Mouse (Mus musculus) c-Kit-positive CD71-positive TER-119-negative erythroid progenitor cells, embryonic 14.5 days (primary cell): Measurements from ENCODE around the gene Osbp2.

Source experiments
- DNase-seq: peaks from one replicate; pipeline ENCODE4 v3.0.0-alpha.2; 2013; ENCODE audit warnings: low read depth

Gene Osbp2

DNA sequence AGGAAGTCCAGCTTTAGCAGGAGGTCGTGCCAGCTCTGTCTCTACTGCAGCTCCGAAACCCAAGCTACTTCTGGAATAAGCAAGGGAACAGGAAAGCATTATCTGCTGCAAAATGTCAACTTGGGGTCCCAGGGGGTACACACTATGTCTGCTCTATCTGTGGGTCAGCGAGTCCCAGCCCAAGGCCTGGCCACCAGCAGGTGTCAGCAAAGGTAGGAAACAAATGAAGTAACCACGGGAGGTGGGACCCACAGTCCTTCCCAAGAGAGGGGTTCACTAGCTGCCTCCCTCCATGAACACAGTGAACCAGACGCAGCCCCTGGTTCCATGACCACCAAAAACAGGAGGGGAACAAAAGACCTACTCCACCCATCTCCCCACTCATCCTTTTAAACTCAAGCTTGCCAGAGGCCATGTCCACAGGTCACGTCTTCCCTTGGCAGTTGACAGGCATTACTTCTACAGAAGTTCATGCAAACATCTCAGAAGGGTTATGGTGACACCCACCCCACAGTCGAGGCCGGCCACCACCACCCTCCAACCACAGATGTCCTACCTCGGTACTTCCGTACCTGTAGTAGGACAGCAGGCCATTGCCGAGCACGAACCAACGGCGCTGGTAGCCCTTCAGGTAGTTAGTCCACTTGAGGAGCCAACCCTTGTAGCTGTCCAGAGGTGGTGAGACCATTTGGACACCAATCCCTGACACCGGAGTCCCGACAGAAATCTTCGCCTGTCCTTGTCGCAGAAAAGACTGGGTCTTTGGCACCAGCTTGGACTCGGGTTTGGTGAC, 846 bp downstream of the Osbp2 start:
- no peak for DNase-seq

DNA sequence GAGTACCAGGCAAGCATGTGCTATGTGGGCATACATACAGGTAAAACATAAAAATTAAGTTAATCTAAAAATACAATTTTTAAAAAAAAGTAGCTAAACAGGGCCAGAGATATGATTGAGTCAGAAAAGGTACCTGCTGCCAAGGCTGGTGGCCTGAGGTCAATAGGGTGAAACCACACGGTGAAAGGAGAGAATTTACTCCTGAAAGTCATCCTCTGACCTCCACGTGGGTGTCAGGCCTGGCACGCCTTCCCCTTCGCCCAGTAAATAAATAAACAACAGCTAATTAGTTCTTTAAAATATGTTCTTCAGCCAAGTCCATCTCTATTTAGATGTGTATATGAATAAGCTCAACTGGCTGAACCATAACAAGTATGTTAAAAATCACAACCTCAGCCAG, 3.3 kb downstream of the Osbp2 start:
- no peak for DNase-seq

DNA sequence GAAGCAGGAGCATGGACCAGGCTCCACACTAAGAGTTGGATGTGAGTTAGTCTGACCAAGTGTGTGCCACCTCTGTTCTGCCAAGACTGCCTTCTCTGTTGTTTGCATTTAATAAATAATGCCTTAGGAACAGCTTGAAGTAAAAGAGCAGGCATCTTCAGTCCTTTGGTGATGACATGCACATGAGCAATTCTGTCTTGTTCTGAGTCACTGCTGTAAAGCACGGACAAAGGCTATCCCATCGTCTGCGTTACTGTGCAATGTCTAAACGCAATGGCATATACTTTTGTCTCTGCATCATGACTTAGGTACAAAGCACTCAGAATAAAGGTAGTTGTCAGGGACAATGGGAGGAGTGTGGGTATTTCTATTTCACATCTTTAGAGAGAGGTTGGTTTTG, 3.9 kb downstream of the Osbp2 start:
- DNase-seq = no peak

DNA sequence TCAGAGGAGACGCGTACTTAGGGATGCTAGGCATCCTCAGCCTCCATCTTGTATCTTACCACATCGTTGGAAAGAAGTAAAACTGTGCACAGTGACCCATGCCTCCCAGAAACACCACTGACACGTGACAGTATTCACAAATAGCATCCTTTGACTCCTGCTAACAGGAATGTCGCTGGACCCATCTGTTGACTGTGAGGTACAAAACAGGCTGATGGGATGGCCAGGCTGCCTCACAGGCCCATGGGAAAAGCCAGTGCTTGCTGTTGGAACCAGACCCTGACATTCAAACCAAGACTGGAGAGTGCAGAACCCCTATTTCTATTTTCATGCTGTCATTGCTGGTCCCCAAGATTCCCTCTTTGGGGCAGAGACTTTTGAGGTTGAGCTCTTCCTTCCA, 5.8 kb downstream of the Osbp2 start:
- DNase-seq = no peak

DNA sequence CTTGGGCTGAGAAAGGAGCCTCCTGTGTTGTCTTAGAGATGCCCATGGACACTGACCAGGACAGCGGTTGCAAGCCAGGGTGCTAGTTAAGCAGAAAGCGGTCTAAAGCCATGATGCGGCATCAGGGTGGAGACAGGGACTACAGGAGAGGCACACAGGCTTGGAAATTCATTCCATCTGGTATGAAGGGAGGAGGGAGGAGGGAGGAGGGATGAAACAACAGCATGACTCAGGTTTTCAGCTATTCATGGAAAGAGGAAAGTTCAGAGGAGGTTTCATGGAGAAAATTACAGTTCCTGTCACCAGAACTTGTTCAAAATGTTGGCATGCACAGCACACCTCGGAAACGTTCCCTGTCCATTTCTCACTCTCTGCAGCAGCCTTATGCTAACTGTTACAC, 7.9 kb downstream of the Osbp2 start:
- no peak for DNase-seq

DNA sequence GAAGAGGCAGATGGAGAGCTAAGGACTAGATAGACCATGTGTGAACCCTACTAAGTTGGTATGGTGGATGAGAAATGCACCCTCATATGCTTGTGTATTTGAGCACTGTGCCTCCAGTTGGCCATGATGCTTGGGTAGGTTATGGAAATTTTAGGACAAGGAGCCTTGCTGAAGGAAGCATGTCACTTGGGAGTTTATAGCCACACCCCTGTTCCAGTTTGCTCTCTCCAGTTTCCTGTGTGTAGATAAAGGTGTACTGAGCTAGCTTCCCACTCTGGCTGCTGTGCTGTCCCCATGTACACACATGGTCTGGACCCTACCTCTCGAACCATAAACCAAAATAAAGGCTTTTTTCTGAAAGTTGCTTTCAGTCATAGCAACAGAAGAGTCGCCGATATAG, 9.5 kb downstream of the Osbp2 start:
- DNase-seq = no peak

DNA sequence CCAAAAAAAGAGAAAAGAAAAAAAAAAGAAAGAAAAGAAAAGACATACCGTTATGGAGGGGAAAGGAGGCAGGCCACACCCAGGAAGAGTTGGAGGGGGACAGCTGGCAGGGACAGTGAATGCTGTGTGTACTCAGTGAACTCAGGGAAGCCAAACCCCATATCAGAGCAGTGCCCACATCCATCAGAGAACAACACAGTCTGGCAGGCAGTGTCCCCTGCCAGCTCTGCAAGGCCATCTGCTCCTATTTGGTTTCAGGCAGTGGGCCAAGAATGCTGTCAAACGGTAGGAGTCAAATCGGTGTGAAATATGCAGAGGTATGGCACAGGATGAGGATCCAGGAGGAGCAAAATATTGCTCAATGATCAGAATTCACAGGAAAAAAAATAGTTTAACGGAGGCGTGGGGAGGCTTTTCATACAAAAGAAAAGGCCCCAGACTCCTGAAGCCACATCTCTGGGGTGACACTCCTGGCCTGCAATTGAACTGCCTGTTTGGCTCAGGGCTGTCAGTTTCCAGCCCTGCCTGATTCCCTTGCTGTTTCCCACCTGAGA, 10.1 kb downstream of the Osbp2 start:
- no peak for DNase-seq

DNA sequence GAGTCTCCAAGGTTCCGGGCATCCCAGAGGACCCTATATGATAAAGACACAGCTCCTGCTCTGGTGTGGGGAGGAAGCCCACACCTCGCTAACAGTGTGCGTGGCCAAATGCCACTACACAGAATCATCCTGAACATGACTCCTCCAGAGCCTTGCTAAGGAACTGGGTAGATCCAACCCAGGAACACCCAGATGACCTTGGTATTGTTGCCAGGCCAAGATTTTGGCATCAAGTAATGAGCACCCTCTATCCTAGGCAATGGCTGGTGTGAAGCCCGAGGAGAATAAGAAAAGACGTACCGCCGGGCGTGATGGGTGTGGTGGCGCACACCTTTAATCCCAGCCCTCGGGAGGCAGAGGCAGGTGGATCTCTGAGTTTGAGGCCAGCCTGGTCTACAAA, 10.7 kb downstream of the Osbp2 start:
- DNase-seq = no peak

DNA sequence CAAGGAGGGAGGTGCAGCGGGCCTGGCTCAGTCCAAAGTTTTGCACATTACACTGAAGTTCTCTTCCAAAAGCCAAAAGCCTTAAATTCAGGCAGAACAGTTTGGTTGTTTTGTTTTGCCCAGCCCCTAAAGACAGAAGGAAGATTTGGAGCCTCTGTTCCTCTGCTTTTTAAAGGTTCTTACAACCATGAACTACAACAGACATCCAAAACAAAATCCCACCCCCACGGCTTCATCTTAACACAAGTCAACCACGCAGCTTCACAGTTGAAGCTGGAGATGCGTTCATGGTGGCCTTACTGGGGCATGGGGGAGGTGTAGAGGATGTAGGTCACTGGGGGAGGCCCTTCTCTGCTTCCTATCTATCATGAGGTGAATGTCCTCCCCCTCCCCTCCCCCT, 11.8 kb downstream of the Osbp2 start:
- no peak for DNase-seq

DNA sequence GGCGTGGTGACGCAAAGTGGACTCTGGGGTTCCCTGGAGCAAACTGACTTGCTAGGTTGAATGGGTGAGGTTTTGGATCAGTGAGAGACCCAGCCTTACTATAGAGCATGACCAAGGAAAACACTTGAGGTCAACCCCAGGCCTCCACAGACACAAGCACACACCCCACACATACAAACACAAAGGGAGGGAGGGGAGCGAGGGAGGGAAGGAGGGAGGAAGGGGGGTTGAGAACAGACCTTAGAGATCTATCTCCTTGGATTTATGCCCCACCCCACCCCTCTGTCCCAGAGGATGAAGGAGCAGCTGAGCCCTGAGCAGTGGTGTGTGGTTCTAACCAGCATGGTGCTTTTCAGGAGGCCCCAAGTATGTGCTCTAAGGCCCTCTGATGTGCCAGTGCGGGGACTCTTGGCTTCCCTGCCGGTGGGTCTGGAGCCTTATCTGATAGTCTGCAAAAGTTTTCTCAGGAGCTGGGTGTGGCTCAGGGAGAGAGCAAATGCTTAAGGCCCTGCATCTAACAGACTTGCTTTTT, 12.9 kb downstream of the Osbp2 start:
- no peak for DNase-seq

DNA sequence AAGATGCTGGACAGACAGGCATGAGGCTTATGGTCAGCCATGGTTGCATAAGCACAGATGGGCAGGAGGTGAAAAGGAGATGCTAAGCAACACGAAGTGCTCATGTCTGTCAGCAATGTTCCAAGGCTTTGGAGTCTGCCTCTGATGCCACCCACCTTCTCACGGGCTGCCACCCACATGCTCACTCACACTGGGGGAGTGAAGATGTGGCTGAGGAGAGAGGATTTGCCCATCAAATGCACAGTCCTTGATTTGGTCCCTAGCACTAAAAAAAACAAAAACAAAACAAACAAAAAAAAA, 13.4 kb downstream of the Osbp2 start:
- DNase-seq = no peak

DNA sequence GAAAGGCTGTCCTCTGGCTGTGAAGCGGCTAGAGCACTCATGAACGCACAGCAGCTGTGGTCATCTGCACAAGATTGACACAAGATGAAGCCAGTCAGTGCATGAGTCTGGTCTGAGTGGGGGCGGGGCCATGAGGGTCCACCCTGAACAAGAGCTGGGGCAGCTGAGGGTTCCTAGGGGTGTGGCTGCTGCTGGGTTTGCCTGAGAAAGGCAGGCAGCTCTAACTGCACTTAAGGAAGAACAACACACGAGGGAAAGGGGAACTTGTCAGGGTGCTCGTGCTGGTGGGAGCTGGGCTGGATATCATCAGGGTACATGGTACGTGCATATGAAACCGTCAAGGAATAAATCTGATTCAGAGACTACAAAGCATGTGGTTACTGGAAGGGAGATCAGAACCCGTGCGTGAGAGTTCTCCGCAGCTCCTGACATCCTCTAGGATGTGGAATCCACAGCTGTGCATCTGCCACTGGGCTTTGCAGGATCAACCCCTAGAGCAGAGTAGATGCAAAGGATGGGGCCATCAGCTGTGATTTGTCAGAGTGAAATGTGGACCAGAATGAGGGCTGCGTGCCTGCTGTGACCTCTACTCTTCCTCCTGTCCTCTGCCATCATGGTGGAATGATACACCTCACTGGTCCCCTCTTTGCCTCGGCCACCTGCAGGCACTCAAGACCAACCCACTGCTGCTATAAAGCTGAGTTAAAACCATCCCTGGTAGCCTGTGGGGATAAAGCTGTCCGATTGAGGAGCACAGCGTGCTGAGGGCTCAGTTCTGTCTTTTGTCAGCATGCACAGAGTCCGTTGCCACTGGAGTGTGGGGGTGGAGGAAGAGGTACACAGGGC, 14.0 kb downstream of the Osbp2 start:
- DNase-seq = no peak

DNA sequence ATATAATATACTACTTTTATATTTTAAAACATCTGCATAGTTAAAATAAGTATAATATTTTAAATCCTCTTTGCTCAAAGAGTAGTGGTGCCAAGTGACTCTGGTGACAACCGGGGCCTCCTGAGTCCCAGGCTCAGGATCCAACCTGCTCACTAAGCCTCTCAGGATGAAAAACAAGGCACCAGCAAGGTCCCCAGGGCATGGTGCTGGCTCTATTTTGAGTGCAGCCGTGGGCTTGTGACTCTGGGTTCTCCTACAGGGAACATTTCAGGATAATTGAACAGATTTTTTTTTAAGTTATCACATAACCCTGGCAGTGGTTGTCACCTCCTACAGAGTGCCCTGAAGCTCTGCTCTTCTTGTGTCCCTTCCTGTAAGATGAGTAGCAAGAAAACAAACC, 17.4 kb downstream of the Osbp2 start:
- DNase-seq = no peak

DNA sequence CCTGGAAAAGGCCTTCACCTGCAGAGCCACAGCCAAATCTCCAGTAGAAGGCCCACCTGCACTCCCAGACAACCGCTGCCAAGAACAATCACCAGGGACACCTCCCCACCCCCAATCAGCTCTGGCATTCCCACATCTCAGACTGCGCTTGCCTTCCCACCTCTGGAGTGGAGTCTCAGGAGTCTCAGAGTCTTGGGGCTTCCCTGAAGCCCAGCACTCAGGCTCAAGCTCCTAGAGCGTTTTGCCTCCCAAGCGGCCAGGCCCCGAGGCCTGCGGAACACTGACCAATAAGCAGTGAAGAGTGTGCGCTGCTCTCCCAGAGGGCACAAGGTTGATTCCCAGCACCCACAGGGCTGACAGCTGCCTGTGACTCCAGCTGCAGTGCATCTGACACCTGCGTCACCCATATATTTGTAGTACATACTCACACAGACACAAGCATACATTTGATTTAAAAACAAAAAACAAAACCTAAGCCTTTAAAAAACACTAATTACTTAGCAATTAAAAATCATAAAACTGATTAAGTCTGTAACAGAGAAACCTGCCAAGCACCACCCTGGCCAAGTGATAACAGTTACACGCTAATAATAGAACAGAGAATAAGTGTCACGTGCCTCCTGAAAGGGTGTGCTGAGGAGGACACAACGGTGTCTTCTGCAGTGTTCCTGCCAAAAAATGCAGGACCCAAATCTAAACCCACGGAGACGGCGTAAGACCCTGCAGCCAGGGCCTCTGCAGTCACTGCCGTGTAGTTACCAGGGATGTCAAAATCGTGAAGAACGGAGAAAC, 19.6 kb downstream of the Osbp2 start:
- no peak for DNase-seq

DNA sequence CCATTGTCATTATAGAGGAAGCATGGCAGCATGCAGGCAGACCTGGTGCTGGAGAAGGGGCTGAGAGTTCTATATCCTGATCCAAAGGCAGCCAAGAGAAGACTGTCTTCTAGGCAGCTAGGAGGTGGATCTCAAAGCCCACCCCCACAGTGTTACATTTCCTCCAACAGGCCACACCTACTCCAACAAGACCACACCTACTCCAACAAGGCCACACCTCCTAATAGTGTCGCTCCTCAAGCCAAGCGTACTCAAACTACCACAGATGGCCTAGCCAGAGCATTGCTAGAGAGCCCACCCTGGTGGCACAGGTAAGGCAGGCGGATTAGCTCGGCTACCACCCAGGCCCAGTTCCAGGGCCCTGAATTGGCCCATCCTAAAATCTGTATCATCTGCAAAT, 28.4 kb downstream of the Osbp2 start:
- no peak for DNase-seq

DNA sequence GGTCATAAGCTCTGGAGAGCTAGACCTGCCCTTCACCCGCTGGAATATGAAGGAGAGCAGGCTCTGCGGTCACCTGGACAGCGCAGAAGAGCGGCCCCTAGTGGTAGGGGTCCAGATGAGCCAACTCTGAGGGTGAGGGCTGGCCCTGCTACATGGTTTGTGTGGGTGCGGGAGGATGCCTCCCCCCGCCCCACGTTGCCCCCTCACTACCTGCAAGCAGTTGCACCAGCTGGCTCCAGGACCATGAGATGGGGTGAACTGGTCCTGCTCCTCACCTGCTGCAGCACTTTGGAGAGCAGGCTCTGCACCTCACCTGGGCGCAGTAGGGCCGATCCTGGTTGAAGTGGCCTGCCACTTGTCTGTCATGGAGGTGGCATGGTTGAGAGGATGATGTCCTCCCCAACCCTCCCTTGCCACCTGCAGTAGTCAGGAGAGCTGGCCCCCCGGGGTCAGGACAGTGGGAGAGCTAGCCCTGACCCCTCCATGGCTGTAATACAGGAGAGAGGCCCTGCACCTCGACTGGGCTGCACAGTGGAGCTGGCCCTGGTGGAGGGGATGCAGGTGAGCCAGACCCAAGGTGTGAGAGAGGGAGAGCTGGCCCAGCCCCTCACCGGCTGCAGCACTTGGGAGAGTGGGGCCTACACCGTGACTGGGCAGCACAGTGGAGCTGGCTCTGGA, 29.1 kb downstream of the Osbp2 start:
- DNase-seq = peak; percentile 10

DNA sequence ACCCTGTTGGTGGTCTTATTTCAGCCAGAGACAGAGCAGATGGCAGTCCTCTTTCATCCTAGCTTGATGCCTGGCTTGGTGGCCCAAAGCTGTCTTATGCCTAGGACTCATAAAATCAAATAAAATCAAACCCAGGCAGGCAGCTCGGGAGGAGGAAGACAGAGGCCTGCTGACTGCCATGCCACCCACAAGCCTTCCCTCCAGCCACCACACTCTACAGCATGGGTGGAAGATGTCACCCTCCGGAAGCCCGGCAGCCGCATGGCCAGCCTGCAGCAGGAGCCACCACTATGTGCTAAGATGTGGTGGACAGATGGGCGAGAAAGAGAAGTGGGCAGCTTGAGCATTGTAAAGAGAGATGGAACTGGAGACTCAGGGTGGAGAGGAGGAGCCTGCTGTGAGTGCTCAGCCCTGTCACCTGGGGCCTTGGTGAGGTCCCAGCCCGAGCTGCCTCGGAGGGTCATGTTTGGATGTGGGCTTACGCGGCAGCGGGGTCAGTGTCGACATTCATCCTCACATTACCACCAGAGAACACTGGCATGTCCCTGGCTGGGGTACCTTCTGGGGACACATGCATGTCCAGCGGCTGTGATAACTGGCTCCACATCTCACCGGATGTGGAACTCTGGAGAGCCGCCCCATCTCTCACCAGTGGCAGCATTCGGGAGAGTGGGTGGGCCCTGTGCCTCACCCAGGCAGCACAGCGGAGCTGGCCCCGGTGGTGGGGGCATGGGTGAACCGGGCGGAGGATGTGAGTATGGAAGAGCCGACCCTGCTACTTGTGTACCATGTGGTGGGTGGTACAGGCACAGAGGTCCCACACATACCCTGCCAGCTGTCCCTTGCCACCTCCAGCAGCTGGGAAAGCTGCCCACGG, 29.9 kb downstream of the Osbp2 start:
- DNase-seq = no peak

DNA sequence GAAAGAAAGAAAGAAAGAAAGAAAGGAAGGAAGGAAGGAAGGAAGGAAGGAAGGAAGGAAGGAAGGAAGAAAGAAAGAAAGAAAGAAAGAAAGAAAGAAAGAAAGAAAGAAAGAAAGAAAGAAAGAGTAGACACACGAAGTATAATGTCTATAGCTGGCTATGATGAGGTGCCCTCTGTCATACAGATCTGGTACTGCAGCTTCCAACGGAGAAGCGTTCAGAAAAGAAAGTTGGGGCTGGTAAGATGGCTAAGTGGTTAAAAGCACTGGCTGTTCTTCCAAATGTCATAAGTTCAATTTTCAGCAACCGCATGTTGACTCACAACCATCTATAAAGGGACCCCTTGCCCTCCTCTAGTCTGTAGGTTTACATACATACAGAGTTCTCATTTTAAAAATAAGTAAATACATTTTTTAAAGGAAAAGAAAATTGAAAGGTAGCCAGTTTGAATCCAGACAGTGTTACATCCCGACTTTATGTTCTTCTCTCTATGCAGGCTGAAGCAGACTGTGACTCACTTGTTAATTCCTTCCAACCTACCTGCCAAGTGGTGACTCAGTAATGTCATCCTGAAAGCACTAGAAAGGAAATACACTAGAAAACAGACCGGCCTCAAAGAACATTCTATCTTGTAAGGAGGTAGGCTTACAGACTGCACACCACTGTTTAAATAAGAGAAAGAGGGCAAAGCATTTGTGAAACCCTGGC, 31.4 kb downstream of the Osbp2 start:
- DNase-seq = no peak

DNA sequence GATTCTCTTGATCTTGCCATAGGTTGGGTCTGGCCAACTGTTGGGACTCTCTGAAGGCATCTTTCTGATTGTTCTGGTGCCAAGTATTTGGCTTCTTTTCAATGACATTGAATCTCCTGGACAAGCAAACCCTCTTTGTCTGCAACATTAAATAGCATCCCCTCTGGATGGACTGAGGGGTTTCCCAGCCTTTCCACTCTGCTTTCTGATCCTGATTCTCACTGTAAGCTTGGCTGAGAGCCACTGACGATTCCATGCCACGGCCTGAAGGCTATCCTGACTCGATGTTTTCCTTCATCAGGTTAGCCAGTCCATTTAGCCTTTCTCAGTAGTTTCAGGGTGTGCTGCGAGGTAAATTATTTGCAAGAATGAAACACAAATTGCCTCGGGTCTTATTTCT, 34.0 kb downstream of the Osbp2 start:
- DNase-seq = no peak

DNA sequence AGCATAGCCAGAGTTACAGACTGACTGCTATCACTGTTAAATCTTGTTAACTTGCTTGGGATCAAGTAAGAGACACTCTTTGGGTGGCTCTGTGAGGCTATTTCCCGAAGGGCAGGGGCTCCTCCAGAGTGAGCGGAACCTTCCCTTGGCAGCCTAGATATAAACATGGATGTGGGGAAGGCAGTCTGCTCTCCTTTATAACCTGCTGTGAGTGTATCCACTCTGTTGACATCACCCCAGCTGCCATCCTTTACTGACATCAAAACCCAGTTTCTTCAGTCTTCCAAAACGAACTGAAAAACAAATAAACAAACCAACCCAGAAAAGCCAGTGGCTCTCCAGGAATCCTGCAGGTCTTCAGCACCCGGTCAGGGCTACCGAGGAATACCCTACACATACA, 39.6 kb downstream of the Osbp2 start:
- DNase-seq = no peak
